Mouse (Mus musculus): Measurements from ENCODE around the gene Atg7. TPM values are rescaled to one million over a fixed set of nuclear protein-coding genes. Genes with fewer than 3 reads are reported as not detected.

Atg7 gene
- polyA plus RNA-seq, 1 experiment from 2014 or later: 21.6 TPM

- DNase-seq: peak; percentile 74
- Histone ChIP-seq H3K36me3 (ENCODE audit: insufficient read depth) (peaks cover 30% of the 10 kb centered on the region), H3K27me3 (ENCODE audit: insufficient read depth, low read length) (no peaks in the 10 kb centered on the region), H3K4me2 (peak overlapping the region; percentile 44), H3K4me1 (ENCODE audit: insufficient read depth) (peaks cover 55% of the 10 kb centered on the region), H3K9ac (no peak overlapping the region), H3K27ac (ENCODE audit: low read depth) (peak overlapping the region; percentile 89), H3K9me3 (ENCODE audit: low read depth, low read length) (no peaks in the 10 kb centered on the region), H3K4me3 (ENCODE audit: low read depth, low read length) (no peak overlapping the region)
- no peak for ATAC-seq (ENCODE audit: insufficient read depth)
- no peak for TF ChIP-seq CTCF (IDR thresholded peaks at IDR 0.05; ENCODE audit: low read depth)
- 7% methylated on average over 7 of the region's 7 CpGs for WGBS
These were observed 256.8 kb downstream of the Atg7 start for GRCm38 (mm10) chr6:114899652-114900051.

GRCm38 (mm10) chr6:114900194-114900593, 257.3 kb downstream of the Atg7 start:
- H3K9ac ChIP-seq: no peak overlapping the region; the same call in 1 of the 2 replicates
- DNase-seq (no peak), ATAC-seq (ENCODE audit: insufficient read depth) (no peak)
- H3K36me3 ChIP-seq (ENCODE audit: insufficient read depth): peaks cover 29% of the 10 kb centered on the region
- H3K27ac ChIP-seq (ENCODE audit: low read depth): peak overlapping the region; percentile 89
- no peaks in the 10 kb centered on the region for H3K9me3 ChIP-seq (ENCODE audit: low read depth, low read length)
- H3K4me2 ChIP-seq: peak overlapping the region; percentile 44
- TF ChIP-seq CTCF (IDR thresholded peaks at IDR 0.05; ENCODE audit: low read depth): no peak
- H3K27me3 ChIP-seq (ENCODE audit: insufficient read depth, low read length): no peaks in the 10 kb centered on the region
- peaks cover 59% of the 10 kb centered on the region for H3K4me1 ChIP-seq (ENCODE audit: insufficient read depth)
- H3K4me3 ChIP-seq (ENCODE audit: low read depth, low read length): no peak overlapping the region
- 27% methylated on average over 10 of the region's 10 CpGs for WGBS

GRCm38 (mm10) chr6:114901321-114901824, 258.5 kb downstream of the Atg7 start:
- Histone ChIP-seq H3K4me1 (ENCODE audit: insufficient read depth) (peaks cover 63% of the 10 kb centered on the region), H3K4me2 (peak overlapping the region; percentile 41), H3K4me3 (ENCODE audit: low read depth, low read length) (no peak overlapping the region), H3K27me3 (ENCODE audit: insufficient read depth, low read length) (no peaks in the 10 kb centered on the region), H3K9me3 (ENCODE audit: low read depth, low read length) (no peaks in the 10 kb centered on the region), H3K36me3 (ENCODE audit: insufficient read depth) (peaks cover 23% of the 10 kb centered on the region; the same call in 1 of the 2 replicates), H3K9ac (no peak overlapping the region), H3K27ac (ENCODE audit: low read depth) (peak overlapping the region; percentile 89)
- ATAC-seq (ENCODE audit: insufficient read depth) (peak; percentile 91), DNase-seq (peak; percentile 91)
- 1% methylated on average over 12 of the region's 12 CpGs for WGBS
- no peak for TF ChIP-seq CTCF (IDR thresholded peaks at IDR 0.05; ENCODE audit: low read depth)

- 8% methylated on average over 4 of the region's 4 CpGs for WGBS
These were observed 259.0 kb downstream of the Atg7 start for GRCm38 (mm10) chr6:114901921-114902320.

GRCm38 (mm10) chr6:114904233-114904632, 261.3 kb downstream of the Atg7 start:
- Histone ChIP-seq H3K27me3 (ENCODE audit: insufficient read depth, low read length) (no peaks in the 10 kb centered on the region), H3K4me3 (ENCODE audit: low read depth, low read length) (no peak overlapping the region), H3K27ac (ENCODE audit: low read depth) (0 out of 2 replicates have a peak overlapping the region, but pooled peaks have one; percentile 89), H3K9me3 (ENCODE audit: low read depth, low read length) (no peaks in the 10 kb centered on the region), H3K4me2 (0 out of 2 replicates have a peak overlapping the region, but pooled peaks have one; percentile 2), H3K9ac (no peak overlapping the region), H3K4me1 (ENCODE audit: insufficient read depth) (peaks cover 74% of the 10 kb centered on the region), H3K36me3 (ENCODE audit: insufficient read depth) (peaks cover 7% of the 10 kb centered on the region; the same call in 1 of the 2 replicates)
- no peak for ATAC-seq (ENCODE audit: insufficient read depth)
- TF ChIP-seq CTCF (IDR thresholded peaks at IDR 0.05; ENCODE audit: low read depth): no peak
- 41% methylated on average over 6 of the region's 6 CpGs for WGBS
- DNase-seq: no peak

More at GRCm38 (mm10) chr6:114901921-114902320, 259.0 kb downstream of the Atg7 start:
- ATAC-seq (ENCODE audit: insufficient read depth) (peak; percentile 50), DNase-seq (peak; percentile 62)
- no peak for TF ChIP-seq CTCF (IDR thresholded peaks at IDR 0.05; ENCODE audit: low read depth)
- Histone ChIP-seq H3K4me3 (ENCODE audit: low read depth, low read length) (no peak overlapping the region), H3K36me3 (ENCODE audit: insufficient read depth) (peaks cover 18% of the 10 kb centered on the region; the same call in 1 of the 2 replicates), H3K4me1 (ENCODE audit: insufficient read depth) (peaks cover 63% of the 10 kb centered on the region), H3K4me2 (peak overlapping the region; percentile 41), H3K27me3 (ENCODE audit: insufficient read depth, low read length) (no peaks in the 10 kb centered on the region), H3K27ac (ENCODE audit: low read depth) (peak overlapping the region; percentile 89), H3K9ac (peak overlapping the region; percentile 47), H3K9me3 (ENCODE audit: low read depth, low read length) (no peaks in the 10 kb centered on the region)

- no peaks in the 10 kb centered on the region for H3K27me3 ChIP-seq (ENCODE audit: insufficient read depth, low read length)
- H3K4me2 ChIP-seq: no peak overlapping the region
- no peaks in the 10 kb centered on the region for H3K9me3 ChIP-seq (ENCODE audit: low read depth, low read length)
- ATAC-seq (ENCODE audit: insufficient read depth) (no peak), DNase-seq (no peak)
- 77% methylated on average over 3 of the region's 3 CpGs for WGBS
- H3K27ac ChIP-seq (ENCODE audit: low read depth): no peak overlapping the region
- no peak overlapping the region for H3K9ac ChIP-seq
- H3K36me3 ChIP-seq (ENCODE audit: insufficient read depth): peaks cover 6% of the 10 kb centered on the region; the same call in 1 of the 2 replicates
- no peak for TF ChIP-seq CTCF (IDR thresholded peaks at IDR 0.05; ENCODE audit: low read depth)
- H3K4me3 ChIP-seq (ENCODE audit: low read depth, low read length): no peak overlapping the region
- H3K4me1 ChIP-seq (ENCODE audit: insufficient read depth): peaks cover 71% of the 10 kb centered on the region
These were observed 261.9 kb downstream of the Atg7 start for GRCm38 (mm10) chr6:114904818-114905217.

GRCm38 (mm10) chr6:114905253-114906028, 262.5 kb downstream of the Atg7 start:
- H3K4me1 ChIP-seq (ENCODE audit: insufficient read depth): peaks cover 65% of the 10 kb centered on the region
- no peak for ATAC-seq (ENCODE audit: insufficient read depth)

More at GRCm38 (mm10) chr6:114905253-114906028, 262.5 kb downstream of the Atg7 start:
- Histone ChIP-seq H3K4me2 (no peak overlapping the region), H3K27me3 (ENCODE audit: insufficient read depth, low read length) (no peaks in the 10 kb centered on the region), H3K9me3 (ENCODE audit: low read depth, low read length) (no peaks in the 10 kb centered on the region), H3K4me3 (ENCODE audit: low read depth, low read length) (no peak overlapping the region), H3K27ac (ENCODE audit: low read depth) (peak overlapping the region; percentile 39), H3K9ac (0 out of 2 replicates have a peak overlapping the region, but pooled peaks have one; percentile 21), H3K36me3 (ENCODE audit: insufficient read depth) (peaks cover 7% of the 10 kb centered on the region; the same call in 1 of the 2 replicates)
- TF ChIP-seq CTCF (IDR thresholded peaks at IDR 0.05; ENCODE audit: low read depth): no peak; the same call in 1 of the 2 replicates
- 42% methylated on average over 8 of the region's 8 CpGs for WGBS
- DNase-seq: no peak
